Comparison of ENCODE assay signal across 25 mouse cellular contexts in genomic region chr4:137740350-137740749, GRCm38 (mm10). TPM values are rescaled to one million over a fixed set of nuclear protein-coding genes. Genes with fewer than 3 reads are reported as not detected.
DNase-seq lines count a peak whose midpoint lies in the region; ATAC-seq and TF ChIP-seq lines count a peak whose summit lies in the region.
"Had no signal": no experiment of that assay in that cellular context is flagged by ENCODE, and none has a peak within 500 bp of the region (broad histone marks: within the 10 kb centered on the region; RNA-seq: fewer than 3 reads in every experiment).

No protein-coding gene starts in this region.

- TF ChIP-seq EP300 in MEL (IDR thresholded peaks at IDR 0.05; ENCODE audit: low read depth in 1 of 2, low read length in 2 of 2) = peak; percentile 54 to 70; a peak in 2 of 4 replicates

- peak; percentile 63 for DNase-seq in 416B (ENCODE audit: low read depth)
- peak; percentile 81 for DNase-seq in MEL (ENCODE audit: low read depth, low spot score)
- peak; percentile 71 for DNase-seq in MEL-GATA-1-ER (ENCODE audit: extremely low read depth, low read depth)
- peak; percentile 26 for DNase-seq in MN1 (ENCODE audit: low spot score)
- no peak for DNase-seq in layer of hippocampus, adult 9-10 months (ENCODE audit: low spot score)
- no peak for DNase-seq in lung, adult 2 months
- DNase-seq in adrenal gland, postnatal 10 days = no peak
- DNase-seq: adrenal gland, adult 2 months; adrenal gland, adult 8-10 months; adrenal gland, postnatal 14 days; adrenal gland, postnatal 25 days; adrenal gland, postnatal 36 days; B cell, adult 2 months; cerebellum, adult 11 months; cerebellum, adult 11-12 months; cerebellum, adult 18-20 months; cerebellum, adult 2 months; cerebellum, adult 8-10 months; cerebellum, adult 9-10 months; cerebellum, adult 9-11 months had no signal

- 74% methylated on average over 7 of the region's 7 CpGs for WGBS in lung, adult 2 months
- 82% methylated on average over 7 of the region's 7 CpGs for WGBS in intestine, postnatal 0 days

- no peak for TF ChIP-seq RAD21 in MEL (IDR thresholded peaks at IDR 0.05; ENCODE audit: low read depth, low read length)

- H3K4me3 ChIP-seq in MEL (ENCODE audit: control insufficient read depth in 1 of 2, insufficient read depth in 1 of 2, low read depth in 2 of 2, low read length in 2 of 2) = no peak overlapping the region
- H3K4me3 ChIP-seq in lung, adult 2 months (replicated peaks; ENCODE audit: extremely low read depth, low read depth, low read length) = no peak overlapping the region
- no peak overlapping the region for H3K4me3 ChIP-seq in intestine, postnatal 0 days (ENCODE audit: low read depth, low read length)

- H3K4me1 ChIP-seq in MEL (ENCODE audit: control insufficient read depth in 1 of 2, insufficient read depth in 2 of 2, low read length in 2 of 2) = peaks cover 6 to 18% of the 10 kb centered on the region in 2 experiments
- H3K4me1 ChIP-seq in lung, adult 2 months (ENCODE audit: control insufficient read depth, insufficient read depth, low read length) = no peaks in the 10 kb centered on the region
- no peaks in the 10 kb centered on the region for H3K4me1 ChIP-seq in intestine, postnatal 0 days (replicated peaks; ENCODE audit: control insufficient read depth, insufficient read depth, low read length)

- no peaks in the 10 kb centered on the region for H3K9me3 ChIP-seq in MEL (replicated peaks; ENCODE audit: insufficient read depth, low read length)
- H3K9me3 ChIP-seq in intestine, postnatal 0 days (ENCODE audit: control insufficient read depth) = no peaks in the 10 kb centered on the region
- H3K9me3 ChIP-seq: G1E had no signal

- H3K4me2 ChIP-seq in intestine, postnatal 0 days (replicated peaks; ENCODE audit: low read depth) = no peak overlapping the region

- H3K9ac ChIP-seq in MEL (ENCODE audit: control insufficient read depth, low read depth, low read length, poor library complexity, severe bottlenecking) = peak overlapping the region; percentile 15; the same call in 1 of the 2 replicates
- H3K9ac ChIP-seq in intestine, postnatal 0 days (ENCODE audit: low read depth, low read length) = no peak overlapping the region

- no peaks in the 10 kb centered on the region for H3K27me3 ChIP-seq in MEL (ENCODE audit: control insufficient read depth in 1 of 2, insufficient read depth in 2 of 2, low read length in 2 of 2)
- no peaks in the 10 kb centered on the region for H3K27me3 ChIP-seq in intestine, postnatal 0 days (replicated peaks; ENCODE audit: control insufficient read depth, insufficient read depth, low read length)
- H3K27me3 ChIP-seq: Patski had no signal

- H3K27ac ChIP-seq in MEL (ENCODE audit: control insufficient read depth, low read depth, low read length) = peak overlapping the region; percentile 70
- no peak overlapping the region for H3K27ac ChIP-seq in intestine, postnatal 0 days (ENCODE audit: low read depth, low read length)

- peaks cover 0 to 7% of the 10 kb centered on the region in 2 experiments; a peak in 2 of 4 replicates for H3K36me3 ChIP-seq in MEL (ENCODE audit: control insufficient read depth in 1 of 2, insufficient read depth in 2 of 2, low read length in 2 of 2)
- no peaks in the 10 kb centered on the region for H3K36me3 ChIP-seq in intestine, postnatal 0 days (ENCODE audit: control insufficient read depth, insufficient read depth)
- H3K36me3 ChIP-seq: G1E had no signal

- ATAC-seq in intestine, postnatal 0 days = no peak
- ATAC-seq: activated CD4-positive, CD25-positive, alpha-beta regulatory T cell, adult 4 months; CD4-positive, CD25-positive, alpha-beta regulatory T cell, adult 4 months; Patski had no signal

- no peak for TF ChIP-seq CTCF in MEL (IDR thresholded peaks at IDR 0.05 in 2 of 3, conservative IDR thresholded peaks at IDR 0.05 in 1 of 3; ENCODE audit: control insufficient read depth in 1 of 3, insufficient read depth in 1 of 3, low read depth in 2 of 3, low read length in 3 of 3, poor library complexity in 1 of 3, severe bottlenecking in 1 of 3)
- TF ChIP-seq CTCF in lung, adult 2 months (IDR thresholded peaks at IDR 0.05; ENCODE audit: insufficient read depth, low read length) = no peak
- no peak for TF ChIP-seq CTCF in intestine, postnatal 0 days (IDR thresholded peaks at IDR 0.05; ENCODE audit: low read depth)

- no peaks in the 10 kb centered on the region for H3K79me2 ChIP-seq in MEL (ENCODE audit: control insufficient read depth, insufficient read depth, low read length, poor library complexity)

- TF ChIP-seq POLR2A in MEL (IDR thresholded peaks at IDR 0.05; ENCODE audit: control insufficient read depth in 1 of 2, insufficient read depth in 1 of 2, low read depth in 1 of 2, low read length in 2 of 2, poor library complexity in 1 of 2) = peak in 1 of 2 experiments; percentile 46; a peak in 2 of 4 replicates
- no peak for TF ChIP-seq POLR2A in lung, adult 2 months (IDR thresholded peaks at IDR 0.05; ENCODE audit: borderline replicate concordance, extremely low read depth, low read depth, low read length)

TF ChIP-seq in MEL, 35 proteins besides CTCF, POLR2A, EP300 and RAD21:
- no peak for TF ChIP-seq MAZ (IDR thresholded peaks at IDR 0.05; ENCODE audit: low read depth, low read length)
- peak; percentile 57 for TF ChIP-seq ETS1 (IDR thresholded peaks at IDR 0.05; ENCODE audit: low read depth, low read length)
- 0 out of 2 replicates have a peak, but pooled peaks have one; percentile 40 for TF ChIP-seq MYB (IDR thresholded peaks at IDR 0.05; ENCODE audit: low read depth, low read length)
- TF ChIP-seq SIN3A (IDR thresholded peaks at IDR 0.05; ENCODE audit: low read length) = 0 out of 2 replicates have a peak, but pooled peaks have one; percentile 27
- peak; percentile 53 for TF ChIP-seq MXI1 (IDR thresholded peaks at IDR 0.05; ENCODE audit: low read depth, low read length)
- TF ChIP-seq GATA1 (IDR thresholded peaks at IDR 0.05; ENCODE audit: low read depth, low read length) = peak; percentile 42
- TF ChIP-seq MYC (IDR thresholded peaks at IDR 0.05; ENCODE audit: low read depth, low read length) = peak; percentile 79
- TF ChIP-seq GABPA (IDR thresholded peaks at IDR 0.05; ENCODE audit: low read depth, low read length) = 0 out of 2 replicates have a peak, but pooled peaks have one; percentile 44
- 0 out of 2 replicates have a peak, but pooled peaks have one; percentile 33 for TF ChIP-seq MAFK (IDR thresholded peaks at IDR 0.05; ENCODE audit: borderline replicate concordance, low read depth, low read length)
- TF ChIP-seq USF1 (IDR thresholded peaks at IDR 0.05; ENCODE audit: low read depth, low read length) = 0 out of 2 replicates have a peak, but pooled peaks have one; percentile 19
- TF ChIP-seq TBP (IDR thresholded peaks at IDR 0.05; ENCODE audit: low read depth, low read length) = 0 out of 2 replicates have a peak, but pooled peaks have one; percentile 24
- TF ChIP-seq E2F4 (IDR thresholded peaks at IDR 0.05; ENCODE audit: borderline replicate concordance, low read depth, low read length) = no peak
- peak; percentile 80 for TF ChIP-seq MAX (IDR thresholded peaks at IDR 0.05; ENCODE audit: low read length)
- TF ChIP-seq SMC3 (IDR thresholded peaks at IDR 0.05; ENCODE audit: low read depth, low read length) = peak; percentile 1; the same call in 1 of the 2 replicates
- TF ChIP-seq ZC3H11A (IDR thresholded peaks at IDR 0.05; ENCODE audit: low read depth, low read length) = no peak

RNA-seq across cellular contexts. Expression of gene Alpl, which starts 55.8 kb away (rescaled TPM):
- total RNA-seq in MEL (2012; rRNA removed) = not detected in 2 replicates
- polyA plus RNA-seq in MEL (2012; ENCODE audit: insufficient read depth in 1 of 2, insufficient read length in 2 of 2, low read depth in 1 of 2, low replicate concordance in 2 of 2, missing spikeins in 1 of 2) = not detected
- 5.4 and 5.5 TPM in 2 replicates for polyA plus RNA-seq in lung, adult 2 months (2012; rRNA removed)
- polyA plus RNA-seq in intestine, postnatal 0 days (2015; fragmentation: Nextera tagmentation; extraction: Ambion mirVana) = 0.72 and 0.73 TPM in 2 replicates
- total RNA-seq in adrenal gland, postnatal 10 days (2021) = 10 to 100 TPM; 11.5 to 19.7 TPM
- total RNA-seq: G1E had no signal
- polyA plus RNA-seq: G1E had no signal

Comparison
In these comparisons a context has a peak if more than half of its experiments do, and no peak if none do; other contexts are left out.
1. DNase-seq: peak in 416B (single experiment), MEL (single experiment), MEL-GATA-1-ER (single experiment) and MN1 (single experiment); none in layer of hippocampus, adult 9-10 months (single experiment), lung, adult 2 months (single experiment) and adrenal gland, postnatal 10 days (single experiment).